Mouse (Mus musculus): Measurements from ENCODE around the gene Trp53bp2.

DNA sequence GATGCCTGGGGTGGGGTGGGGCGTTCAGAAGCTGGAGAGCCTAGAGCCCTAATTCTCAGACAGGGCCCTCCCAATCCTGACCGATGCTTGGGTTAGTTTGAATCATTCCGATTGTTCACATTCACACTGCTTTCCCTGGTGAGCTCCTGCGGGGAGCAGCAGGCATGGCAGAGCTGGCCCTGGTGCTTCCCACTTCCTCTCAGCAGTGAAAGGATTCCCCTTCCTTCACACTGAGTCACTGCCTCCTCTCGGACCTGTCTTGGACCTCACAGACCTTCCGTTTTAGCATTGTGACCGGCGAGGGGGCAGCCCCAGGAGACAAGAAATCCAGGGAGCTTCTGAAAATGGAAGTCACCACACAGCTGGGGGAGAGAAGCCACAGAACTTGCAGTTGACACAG is 102.8 kb downstream of the Trp53bp2 start:
- TF ChIP-seq CTCF (IDR thresholded peaks at IDR 0.05; ENCODE audit: borderline replicate concordance, control insufficient read depth, extremely low read depth, insufficient read depth, low read length, poor library complexity) (no peak), POLR2A (IDR thresholded peaks at IDR 0.05; ENCODE audit: control insufficient read depth, extremely low read depth, insufficient read depth, low read length, poor library complexity) (no peak)

Measured in thymus, adult 2 months (tissue).